Mouse (Mus musculus) CH12.LX (cell line): Measurements from ENCODE around the gene Paxbp1. TPM values are rescaled to one million over a fixed set of nuclear protein-coding genes. Genes with fewer than 3 reads are reported as not detected.

ENCODE experiments used
- DNase-seq: peaks from one replicate; pipeline ENCODE4 v3.0.0-alpha.2; 2013; ENCODE audit errors: extremely low read depth
- H3K27ac ChIP-seq: 2 replicates; pipeline ENCODE4 v1.5.1; 2012; ENCODE audit warnings: low read depth, mild to moderate bottlenecking, control low read depth, moderate library complexity; ENCODE audit not compliant: insufficient read depth
- H3K27me3 ChIP-seq: replicated peaks from 2 replicates; pipeline ENCODE3; 2012; ENCODE audit warnings: inconsistent platforms
- H3K36me3 ChIP-seq, 2 experiments: replicated peaks in 1 of 2; 2 replicates each; pipeline versions ENCODE3 to v1.6.1; 2012; ENCODE audit warnings: inconsistent platforms in 1 of 2, low read length in 1 of 2, mild to moderate bottlenecking in 1 of 2, mixed read lengths in 1 of 2, moderate library complexity in 1 of 2; ENCODE audit not compliant: control insufficient read depth in 1 of 2, insufficient read depth in 1 of 2
- H3K4me1 ChIP-seq, 2 experiments: 2 replicates each; pipeline ENCODE4 v1.6.1; 2012; ENCODE audit warnings: inconsistent platforms in 1 of 2, moderate library complexity in 1 of 2; ENCODE audit not compliant: insufficient read depth in 2 of 2, control insufficient read depth in 1 of 2
- H3K4me2 ChIP-seq: 2 replicates; pipeline ENCODE4 v1.6.1; 2012; ENCODE audit warnings: low read depth, mild to moderate bottlenecking, control low read depth; ENCODE audit not compliant: poor library complexity, insufficient read depth, severe bottlenecking
- H3K4me3 ChIP-seq, 3 experiments: fragments of 150-350 bp in 1 of 3; sonication (generic) in 1 of 3; replicated peaks in 1 of 3; 2 replicates each; pipeline versions ENCODE3 to v1.5.1; 2011 to 2012; ENCODE audit warnings: low read depth in 2 of 3, low read length in 2 of 3, mild to moderate bottlenecking in 2 of 3, moderate library complexity in 2 of 3, control low read depth in 1 of 3, improper control_type of control experiment in 1 of 3, inconsistent platforms in 1 of 3, mixed read lengths in 1 of 3; ENCODE audit not compliant: poor library complexity in 1 of 3
- H3K79me2 ChIP-seq: replicated peaks from 2 replicates; pipeline ENCODE4 v1.6.1; 2012; ENCODE audit warnings: mild to moderate bottlenecking, moderate library complexity; ENCODE audit not compliant: control insufficient read depth, poor library complexity, insufficient read depth, severe bottlenecking; ENCODE audit errors: extremely low read depth
- H3K9ac ChIP-seq: 2 replicates; pipeline ENCODE4 v1.6.1; 2012; ENCODE audit warnings: low read depth, mild to moderate bottlenecking, control low read depth, moderate library complexity; ENCODE audit not compliant: insufficient read depth
- H3K9me3 ChIP-seq: replicated peaks from 2 replicates; pipeline ENCODE3; 2012; ENCODE audit warnings: low read length, inconsistent platforms, mixed read lengths
- BHLHE40 ChIP-seq: IDR thresholded peaks from 2 replicates; pipeline ENCODE4 v1.6.1; 2011; ENCODE audit warnings: mild to moderate bottlenecking, low read depth, low read length, improper control_type of control experiment
- CHD1 ChIP-seq: IDR thresholded peaks from 2 replicates; pipeline ENCODE4 v1.6.1; 2012; ENCODE audit warnings: low read depth, low read length, improper control_type of control experiment, inconsistent platforms
- E2F4 ChIP-seq: IDR thresholded peaks from 2 replicates; pipeline ENCODE4 v1.6.1; 2011; ENCODE audit warnings: low read depth, low read length, improper control_type of control experiment; ENCODE audit not compliant: insufficient replicate concordance
- ELF1 ChIP-seq: IDR thresholded peaks from 2 replicates; pipeline ENCODE4 v1.6.1; 2014; ENCODE audit warnings: low read depth, mild to moderate bottlenecking, inconsistent platforms, low read length, improper control_type of control experiment
- ETS1 ChIP-seq: conservative IDR thresholded peaks from 2 replicates; pipeline ENCODE4 v1.6.1; 2012; ENCODE audit warnings: low read depth, mild to moderate bottlenecking, inconsistent platforms, low read length, improper control_type of control experiment, moderate library complexity
- GABPA ChIP-seq: IDR thresholded peaks from 2 replicates; pipeline ENCODE4 v1.6.1; 2012; ENCODE audit warnings: low read depth, low read length, improper control_type of control experiment, inconsistent platforms; ENCODE audit not compliant: insufficient replicate concordance
- HCFC1 ChIP-seq: IDR thresholded peaks from 2 replicates; pipeline ENCODE4 v1.6.1; 2012; ENCODE audit warnings: low read depth, mild to moderate bottlenecking, inconsistent platforms, low read length, improper control_type of control experiment
- IRF4 ChIP-seq: IDR thresholded peaks from 2 replicates; pipeline ENCODE4 v1.6.1; 2014; ENCODE audit warnings: low read depth, mild to moderate bottlenecking, inconsistent platforms, low read length, improper control_type of control experiment
- JUN ChIP-seq: IDR thresholded peaks from 2 replicates; pipeline ENCODE4 v1.6.1; 2011; ENCODE audit warnings: low read depth, mild to moderate bottlenecking, low read length, improper control_type of control experiment, moderate library complexity; ENCODE audit not compliant: insufficient read depth
- MAFK ChIP-seq: IDR thresholded peaks from 2 replicates; pipeline ENCODE4 v1.6.1; 2011; ENCODE audit warnings: low read length, improper control_type of control experiment; ENCODE audit not compliant: insufficient replicate concordance
- MAX ChIP-seq: IDR thresholded peaks from 2 replicates; pipeline ENCODE4 v1.6.1; 2011; ENCODE audit warnings: low read length, improper control_type of control experiment
- MEF2A ChIP-seq: IDR thresholded peaks from 2 replicates; pipeline ENCODE4 v1.6.1; 2014; ENCODE audit warnings: low read depth, mild to moderate bottlenecking, inconsistent platforms, low read length, improper control_type of control experiment, borderline replicate concordance
- MXI1 ChIP-seq: IDR thresholded peaks from 2 replicates; pipeline ENCODE4 v1.6.1; 2011; ENCODE audit warnings: mild to moderate bottlenecking, low read depth, low read length, improper control_type of control experiment
- NELFE ChIP-seq: IDR thresholded peaks from 2 replicates; pipeline ENCODE4 v1.6.1; 2011; ENCODE audit warnings: low read depth, low read length, improper control_type of control experiment
- NRF1 ChIP-seq: IDR thresholded peaks from 2 replicates; pipeline ENCODE4 v1.6.1; 2014; ENCODE audit warnings: low read depth, mild to moderate bottlenecking, inconsistent platforms, low read length, improper control_type of control experiment, moderate library complexity
- PAX5 ChIP-seq: IDR thresholded peaks from 2 replicates; pipeline ENCODE4 v1.6.1; 2012; ENCODE audit warnings: low read length, inconsistent platforms, mixed read lengths
- POLR2A ChIP-seq: IDR thresholded peaks from 2 replicates; pipeline ENCODE4 v1.6.1; 2011; ENCODE audit warnings: low read depth, mild to moderate bottlenecking, improper control_type of control experiment, low read length
- POLR2AphosphoS2 ChIP-seq: IDR thresholded peaks from 2 replicates; pipeline ENCODE4 v1.6.1; 2011; ENCODE audit warnings: low read depth, low read length, improper control_type of control experiment
- RAD21 ChIP-seq: IDR thresholded peaks from 2 replicates; pipeline ENCODE4 v1.6.1; 2011; ENCODE audit warnings: low read depth, mild to moderate bottlenecking, low read length, improper control_type of control experiment, moderate library complexity
- RCOR1 ChIP-seq: conservative IDR thresholded peaks from 2 replicates; pipeline ENCODE4 v1.6.1; 2012; ENCODE audit warnings: low read depth, mild to moderate bottlenecking, inconsistent platforms, low read length, improper control_type of control experiment
- SIN3A ChIP-seq: IDR thresholded peaks from 2 replicates; pipeline ENCODE4 v1.6.1; 2012; ENCODE audit warnings: low read length, improper control_type of control experiment, inconsistent platforms
- SMC3 ChIP-seq: IDR thresholded peaks from 2 replicates; pipeline ENCODE4 v1.6.1; 2011; ENCODE audit warnings: low read depth, low read length, improper control_type of control experiment
- TBP ChIP-seq: conservative IDR thresholded peaks from 2 replicates; pipeline ENCODE4 v1.6.1; 2011; ENCODE audit warnings: low read depth, low read length, improper control_type of control experiment
- UBTF ChIP-seq: IDR thresholded peaks from 2 replicates; pipeline ENCODE4 v1.6.1; 2012; ENCODE audit warnings: low read depth, mild to moderate bottlenecking, inconsistent platforms, low read length, improper control_type of control experiment, moderate library complexity
- USF1 ChIP-seq: IDR thresholded peaks from 2 replicates; pipeline ENCODE4 v1.6.1; 2014; ENCODE audit warnings: low read depth, mild to moderate bottlenecking, inconsistent platforms, low read length, improper control_type of control experiment
- USF2 ChIP-seq: conservative IDR thresholded peaks from 2 replicates; pipeline ENCODE4 v1.6.1; 2011; ENCODE audit warnings: low read depth, low read length, improper control_type of control experiment
- ZC3H11A ChIP-seq: IDR thresholded peaks from 2 replicates; pipeline ENCODE4 v1.6.1; 2012; ENCODE audit warnings: low read depth, mild to moderate bottlenecking, inconsistent platforms, low read length, improper control_type of control experiment
- ZNF384 ChIP-seq: IDR thresholded peaks from 2 replicates; pipeline ENCODE4 v1.6.1; 2012; ENCODE audit warnings: low read depth, low read length, improper control_type of control experiment, inconsistent platforms
- dilution Hi-C: fragments of 300-500 bp; cut with MboI; formaldehyde crosslinking; loops from 2 replicates; pipeline ENCODE4 v1.14.3; 2020; ENCODE audit warnings: low sequenced_read_pairs; ENCODE audit not compliant: extremely low pct_unique_long_range_greater_than_20kb, extremely low pct_ligation_motif_present
- in situ Hi-C: fragments of 300-500 bp; cut with MboI; formaldehyde crosslinking; loops from 3 replicates; pipeline ENCODE4 v1.14.3; 2019; ENCODE audit warnings: low sequenced_read_pairs, low pct_ligation_motif_present, low pct_unique_long_range_greater_than_20kb, mixed read lengths
- polyA plus RNA-seq: library from polyadenylated mRNA; unstranded; fragments of >175 nt; gene quantifications from 2 replicates; pipeline ENCODE4 v1.2.1, GENCODE M21; 2012; ENCODE audit warnings: low read depth; ENCODE audit not compliant: insufficient read length
- total RNA-seq, 2 experiments: library from RNA; depleted of rRNA; stranded (reverse); fragments of 300-350 nt in 1 of 2; fragments of >200 nt in 1 of 2; gene quantifications; 2 replicates each; pipeline ENCODE4 v1.2.3; 2012 to 2014

Paxbp1 gene
- total and polyA plus RNA-seq, 3 experiments: 39.4 to 77.1 (median 74.4) TPM

- DNase-seq: no peak
- peaks cover 69 to 92% of the 10 kb centered on the region in 2 experiments for H3K36me3 ChIP-seq
- no peak overlapping the region for H3K4me2 ChIP-seq
These were observed 8.5 kb downstream of the Paxbp1 start for GRCm38 (mm10) chr16:91035866-91036265.

GRCm38 (mm10) chr16:91030751-91031150 lies 13.6 kb downstream of the Paxbp1 start:
- 0 out of 2 replicates have a peak, but pooled peaks cover 9% of the 10 kb centered on the region for H3K79me2 ChIP-seq
- H3K27ac ChIP-seq: no peak overlapping the region

More at GRCm38 (mm10) chr16:91035866-91036265, 8.5 kb downstream of the Paxbp1 start:
- in situ Hi-C loops: no loop called here
- no peaks in the 10 kb centered on the region for H3K27me3 ChIP-seq
- dilution Hi-C loops: no loop called here
- peaks cover 32% of the 10 kb centered on the region for H3K79me2 ChIP-seq
- no peak overlapping the region for H3K4me3 ChIP-seq
- H3K4me1 ChIP-seq: peaks cover 2 to 6% of the 10 kb centered on the region in 2 experiments; a peak in 3 of 4 replicates
- no peak overlapping the region for H3K27ac ChIP-seq
- no peak overlapping the region for H3K9ac ChIP-seq
- no peak for TF ChIP-seq ELF1
- TF ChIP-seq ZNF384: no peak
- no peak for TF ChIP-seq ZC3H11A
- TF ChIP-seq POLR2AphosphoS2: no peak
- no peak for TF ChIP-seq JUN
- TF ChIP-seq USF2: no peak
- TF ChIP-seq SMC3: no peak
- no peak for TF ChIP-seq RAD21
- TF ChIP-seq HCFC1: no peak
- no peak for TF ChIP-seq NELFE
- TF ChIP-seq RCOR1: no peak
- no peak for TF ChIP-seq USF1
- TF ChIP-seq TBP: no peak
- TF ChIP-seq ETS1: no peak
- TF ChIP-seq GABPA: no peak
- TF ChIP-seq, all 38 proteins: peak for 0
- no peaks in the 10 kb centered on the region for H3K9me3 ChIP-seq

More at GRCm38 (mm10) chr16:91030751-91031150, 13.6 kb downstream of the Paxbp1 start:
- dilution Hi-C loops: no loop called here
- H3K36me3 ChIP-seq: peaks cover 65 to 94% of the 10 kb centered on the region in 2 experiments
- no peaks in the 10 kb centered on the region for H3K9me3 ChIP-seq
- no peak for DNase-seq
- no peak for TF ChIP-seq MXI1
- TF ChIP-seq MAFK: no peak
- no peak for TF ChIP-seq USF1
- no peak for TF ChIP-seq IRF4
- no peak for TF ChIP-seq POLR2AphosphoS2
- no peak for TF ChIP-seq SMC3
- TF ChIP-seq SIN3A: no peak
- no peak for TF ChIP-seq MAX
- no peak for TF ChIP-seq E2F4
- no peak for TF ChIP-seq NRF1
- TF ChIP-seq CHD1: no peak
- TF ChIP-seq HCFC1: no peak
- TF ChIP-seq UBTF: no peak
- TF ChIP-seq MEF2A: no peak
- no peak for TF ChIP-seq NELFE
- no peak for TF ChIP-seq ELF1
- no peak for TF ChIP-seq PAX5
- no peak for TF ChIP-seq BHLHE40
- no peak for TF ChIP-seq RCOR1
- TF ChIP-seq POLR2A: no peak
- TF ChIP-seq, all 38 proteins: peak for 0
- Histone ChIP-seq H3K4me1 (peaks cover 0 to 2% of the 10 kb centered on the region in 2 experiments; a peak in 1 of 4 replicates), H3K4me3 (no peak overlapping the region), H3K9ac (no peak overlapping the region), H3K27me3 (no peaks in the 10 kb centered on the region), H3K4me2 (no peak overlapping the region)
- in situ Hi-C loops: no loop called here
